Mouse (Mus musculus) cerebellum, adult 2 months (tissue): ENCODE measurements around the gene Rhobtb1.

Source experiments
- CTCF ChIP-seq: fragments of 200-500 bp; IDR thresholded peaks from 2 replicates; pipeline ENCODE4 v1.5.1; 2011; ENCODE audit warnings: low read depth, mild to moderate bottlenecking, control low read depth, low read length, moderate library complexity, borderline replicate concordance; ENCODE audit not compliant: insufficient read depth
- POLR2A ChIP-seq: fragments of 200-500 bp; IDR thresholded peaks from 2 replicates; pipeline ENCODE4 v1.6.1; 2011; ENCODE audit warnings: low read length, control low read depth, borderline replicate concordance; ENCODE audit not compliant: insufficient read depth

DNA sequence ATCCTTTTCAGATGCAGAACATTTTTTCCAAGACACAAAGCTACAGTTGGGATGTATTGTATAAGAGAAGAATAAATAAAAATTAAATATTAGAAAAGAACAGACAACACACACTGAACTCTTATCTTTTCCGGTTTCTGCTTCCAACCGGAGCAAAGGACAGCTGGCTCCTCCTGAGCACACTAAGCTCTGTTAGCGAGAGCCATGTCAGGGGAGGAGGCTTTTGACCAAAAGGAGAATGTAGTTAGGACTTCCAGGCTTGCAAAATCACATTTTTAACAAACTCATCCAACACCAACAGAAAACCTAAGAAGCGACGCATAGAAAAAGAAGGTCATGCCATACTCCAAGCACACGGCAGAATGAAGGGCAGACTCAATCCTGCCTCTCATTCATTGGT, 54.8 kb downstream of the Rhobtb1 start:
- TF ChIP-seq CTCF (no peak), POLR2A (no peak)
